Mouse (Mus musculus): ENCODE measurements at regions not wholly inside any gene's neighbourhood (a gene's known extent, or its start where the extent isn't known, plus 50 kb on each side); places are given as distances from the start of the nearest gene placed in this dataset.

GRCm38 (mm10) chr2:115013916-115014315 lies 359.2 kb upstream of the Dph6 start:
- Histone ChIP-seq H3K36me3 (ENCODE audit: control insufficient read depth, insufficient read depth) (no peaks in the 10 kb centered on the region), H3K4me3 (no peak overlapping the region), H3K79me2 (ENCODE audit: control insufficient read depth, insufficient read depth) (no peaks in the 10 kb centered on the region), H3ac (ENCODE audit: control insufficient read depth, insufficient read length) (no peak overlapping the region), H3K4me2 (ENCODE audit: low read depth) (no peak overlapping the region), H3K27me3 (ENCODE audit: control insufficient read depth, insufficient read depth, insufficient read length) (no peaks in the 10 kb centered on the region)
- TF ChIP-seq MAX (IDR thresholded peaks at IDR 0.05; ENCODE audit: low read depth) = no peak
- TF ChIP-seq REST (IDR thresholded peaks at IDR 0.05; ENCODE audit: insufficient read depth, insufficient read length) = no peak
- no peak for TF ChIP-seq POLR2A (IDR thresholded peaks at IDR 0.05; ENCODE audit: insufficient read length, low read depth)
- TF ChIP-seq TCF3 (IDR thresholded peaks at IDR 0.05; ENCODE audit: insufficient read length, low read depth) = no peak
- TF ChIP-seq CEBPB (IDR thresholded peaks at IDR 0.05; ENCODE audit: insufficient read depth, poor library complexity, severe bottlenecking) = no peak
- no peak for TF ChIP-seq POLR2AphosphoS2 (IDR thresholded peaks at IDR 0.05; ENCODE audit: insufficient read length, low read depth)
- TF ChIP-seq SRF (IDR thresholded peaks at IDR 0.05; ENCODE audit: control insufficient read depth, insufficient read length, low read depth) = no peak
- no peak for TF ChIP-seq USF1 (IDR thresholded peaks at IDR 0.05; ENCODE audit: low read depth)
- TF ChIP-seq E2F4 (IDR thresholded peaks at IDR 0.05; ENCODE audit: insufficient read depth) = no peak
- no peak for TF ChIP-seq MYOD1 (IDR thresholded peaks at IDR 0.05; ENCODE audit: control insufficient read depth in 1 of 3, insufficient read length in 2 of 3, low read depth in 2 of 3)
- TF ChIP-seq TCF12 (IDR thresholded peaks at IDR 0.05; ENCODE audit: insufficient read depth, poor library complexity, severe bottlenecking) = no peak
- TF ChIP-seq MYOG (IDR thresholded peaks at IDR 0.05; ENCODE audit: control insufficient read depth in 1 of 3, insufficient read depth in 1 of 3, insufficient read length in 2 of 3, low read depth in 2 of 3) = no peak

GRCm38 (mm10) chr2:115026777-115027176 lies 372.0 kb upstream of the Dph6 start:
- no peak overlapping the region for H3K4me3 ChIP-seq
- H3K79me2 ChIP-seq (ENCODE audit: control insufficient read depth, insufficient read depth) = no peaks in the 10 kb centered on the region
- H3K27me3 ChIP-seq (ENCODE audit: control insufficient read depth, insufficient read depth, insufficient read length) = no peaks in the 10 kb centered on the region
- H3K36me3 ChIP-seq (ENCODE audit: control insufficient read depth, insufficient read depth) = no peaks in the 10 kb centered on the region
- no peak overlapping the region for H3ac ChIP-seq (ENCODE audit: control insufficient read depth, insufficient read length)
- H3K4me2 ChIP-seq (ENCODE audit: low read depth) = no peak overlapping the region
- TF ChIP-seq POLR2AphosphoS2 (IDR thresholded peaks at IDR 0.05; ENCODE audit: insufficient read length, low read depth) (no peak), USF1 (IDR thresholded peaks at IDR 0.05; ENCODE audit: low read depth) (no peak), CEBPB (IDR thresholded peaks at IDR 0.05; ENCODE audit: insufficient read depth, poor library complexity, severe bottlenecking) (no peak), REST (IDR thresholded peaks at IDR 0.05; ENCODE audit: insufficient read depth, insufficient read length) (no peak), SRF (IDR thresholded peaks at IDR 0.05; ENCODE audit: control insufficient read depth, insufficient read length, low read depth) (no peak), MYOG (IDR thresholded peaks at IDR 0.05; ENCODE audit: control insufficient read depth in 1 of 3, insufficient read depth in 1 of 3, insufficient read length in 2 of 3, low read depth in 2 of 3) (no peak), TCF3 (IDR thresholded peaks at IDR 0.05; ENCODE audit: insufficient read length, low read depth) (no peak), POLR2A (IDR thresholded peaks at IDR 0.05; ENCODE audit: insufficient read length, low read depth) (no peak), MYOD1 (IDR thresholded peaks at IDR 0.05; ENCODE audit: control insufficient read depth in 1 of 3, insufficient read length in 2 of 3, low read depth in 2 of 3) (no peak), TCF12 (IDR thresholded peaks at IDR 0.05; ENCODE audit: insufficient read depth, poor library complexity, severe bottlenecking) (no peak), MAX (IDR thresholded peaks at IDR 0.05; ENCODE audit: low read depth) (no peak), E2F4 (IDR thresholded peaks at IDR 0.05; ENCODE audit: insufficient read depth) (no peak)

- H3K36me3 ChIP-seq (ENCODE audit: control insufficient read depth, insufficient read depth) = no peaks in the 10 kb centered on the region
- no peak for TF ChIP-seq CEBPB (IDR thresholded peaks at IDR 0.05; ENCODE audit: insufficient read depth, poor library complexity, severe bottlenecking)
- no peak for TF ChIP-seq SRF (IDR thresholded peaks at IDR 0.05; ENCODE audit: control insufficient read depth, insufficient read length, low read depth)
- TF ChIP-seq MAX (IDR thresholded peaks at IDR 0.05; ENCODE audit: low read depth) = no peak
- TF ChIP-seq E2F4 (IDR thresholded peaks at IDR 0.05; ENCODE audit: insufficient read depth) = no peak
- H3K27me3 ChIP-seq (ENCODE audit: control insufficient read depth, insufficient read depth, insufficient read length) = no peaks in the 10 kb centered on the region
- H3K4me3 ChIP-seq = no peak overlapping the region
- H3K4me2 ChIP-seq (ENCODE audit: low read depth) = no peak overlapping the region
- no peak overlapping the region for H3ac ChIP-seq (ENCODE audit: control insufficient read depth, insufficient read length)
- H3K79me2 ChIP-seq (ENCODE audit: control insufficient read depth, insufficient read depth) = no peaks in the 10 kb centered on the region
Observed at GRCm38 (mm10) chr2:115031134-115031533, 376.4 kb upstream of the Dph6 start.

GRCm38 (mm10) chr2:115036205-115036604 lies 381.4 kb upstream of the Dph6 start:
- TF ChIP-seq REST (IDR thresholded peaks at IDR 0.05; ENCODE audit: insufficient read depth, insufficient read length) = no peak
- TF ChIP-seq POLR2AphosphoS2 (IDR thresholded peaks at IDR 0.05; ENCODE audit: insufficient read length, low read depth) = no peak
- no peak for TF ChIP-seq MYOG (IDR thresholded peaks at IDR 0.05; ENCODE audit: control insufficient read depth in 1 of 3, insufficient read depth in 1 of 3, insufficient read length in 2 of 3, low read depth in 2 of 3)
- TF ChIP-seq CEBPB (IDR thresholded peaks at IDR 0.05; ENCODE audit: insufficient read depth, poor library complexity, severe bottlenecking) = 0 out of 2 replicates have a peak, but pooled peaks have one; percentile 42
- TF ChIP-seq POLR2A (IDR thresholded peaks at IDR 0.05; ENCODE audit: insufficient read length, low read depth) = no peak
- no peak for TF ChIP-seq MYOD1 (IDR thresholded peaks at IDR 0.05; ENCODE audit: control insufficient read depth in 1 of 3, insufficient read length in 2 of 3, low read depth in 2 of 3)
- Histone ChIP-seq H3K4me3 (no peak overlapping the region), H3K4me2 (ENCODE audit: low read depth) (no peak overlapping the region)

GRCm38 (mm10) chr2:115042299-115042785 lies 387.6 kb upstream of the Dph6 start:
- Histone ChIP-seq H3K4me2 (ENCODE audit: low read depth) (no peak overlapping the region), H3K4me3 (no peak overlapping the region), H3ac (ENCODE audit: control insufficient read depth, insufficient read length) (no peak overlapping the region), H3K36me3 (ENCODE audit: control insufficient read depth, insufficient read depth) (no peaks in the 10 kb centered on the region), H3K79me2 (ENCODE audit: control insufficient read depth, insufficient read depth) (no peaks in the 10 kb centered on the region), H3K27me3 (ENCODE audit: control insufficient read depth, insufficient read depth, insufficient read length) (no peaks in the 10 kb centered on the region)
- TF ChIP-seq TCF12 (IDR thresholded peaks at IDR 0.05; ENCODE audit: insufficient read depth, poor library complexity, severe bottlenecking) = no peak
- no peak for TF ChIP-seq MAX (IDR thresholded peaks at IDR 0.05; ENCODE audit: low read depth)
- no peak for TF ChIP-seq CEBPB (IDR thresholded peaks at IDR 0.05; ENCODE audit: insufficient read depth, poor library complexity, severe bottlenecking)
- no peak for TF ChIP-seq E2F4 (IDR thresholded peaks at IDR 0.05; ENCODE audit: insufficient read depth)
- TF ChIP-seq MYOG (IDR thresholded peaks at IDR 0.05; ENCODE audit: control insufficient read depth in 1 of 3, insufficient read depth in 1 of 3, insufficient read length in 2 of 3, low read depth in 2 of 3) = no peak
- no peak for TF ChIP-seq POLR2A (IDR thresholded peaks at IDR 0.05; ENCODE audit: insufficient read length, low read depth)
- TF ChIP-seq SRF (IDR thresholded peaks at IDR 0.05; ENCODE audit: control insufficient read depth, insufficient read length, low read depth) = no peak
- no peak for TF ChIP-seq MYOD1 (IDR thresholded peaks at IDR 0.05; ENCODE audit: control insufficient read depth in 1 of 3, insufficient read length in 2 of 3, low read depth in 2 of 3)
- no peak for TF ChIP-seq TCF3 (IDR thresholded peaks at IDR 0.05; ENCODE audit: insufficient read length, low read depth)
- TF ChIP-seq USF1 (IDR thresholded peaks at IDR 0.05; ENCODE audit: low read depth) = no peak
- no peak for TF ChIP-seq POLR2AphosphoS2 (IDR thresholded peaks at IDR 0.05; ENCODE audit: insufficient read length, low read depth)
- no peak for TF ChIP-seq REST (IDR thresholded peaks at IDR 0.05; ENCODE audit: insufficient read depth, insufficient read length)

More at GRCm38 (mm10) chr2:115036205-115036604, 381.4 kb upstream of the Dph6 start:
- Histone ChIP-seq H3ac (ENCODE audit: control insufficient read depth, insufficient read length) (no peak overlapping the region), H3K36me3 (ENCODE audit: control insufficient read depth, insufficient read depth) (no peaks in the 10 kb centered on the region), H3K79me2 (ENCODE audit: control insufficient read depth, insufficient read depth) (no peaks in the 10 kb centered on the region), H3K27me3 (ENCODE audit: control insufficient read depth, insufficient read depth, insufficient read length) (no peaks in the 10 kb centered on the region)

Data from myocyte (in vitro differentiated cells).